Mouse (Mus musculus): ENCODE data around the gene Efhd2. TPM values are rescaled to one million over a fixed set of nuclear protein-coding genes. Genes with fewer than 3 reads are reported as not detected.

Efhd2 gene
- polyA plus RNA-seq (2015; fragmentation: Nextera tagmentation; extraction: Ambion mirVana), result 136 and 138 TPM in 2 replicates

DNA sequence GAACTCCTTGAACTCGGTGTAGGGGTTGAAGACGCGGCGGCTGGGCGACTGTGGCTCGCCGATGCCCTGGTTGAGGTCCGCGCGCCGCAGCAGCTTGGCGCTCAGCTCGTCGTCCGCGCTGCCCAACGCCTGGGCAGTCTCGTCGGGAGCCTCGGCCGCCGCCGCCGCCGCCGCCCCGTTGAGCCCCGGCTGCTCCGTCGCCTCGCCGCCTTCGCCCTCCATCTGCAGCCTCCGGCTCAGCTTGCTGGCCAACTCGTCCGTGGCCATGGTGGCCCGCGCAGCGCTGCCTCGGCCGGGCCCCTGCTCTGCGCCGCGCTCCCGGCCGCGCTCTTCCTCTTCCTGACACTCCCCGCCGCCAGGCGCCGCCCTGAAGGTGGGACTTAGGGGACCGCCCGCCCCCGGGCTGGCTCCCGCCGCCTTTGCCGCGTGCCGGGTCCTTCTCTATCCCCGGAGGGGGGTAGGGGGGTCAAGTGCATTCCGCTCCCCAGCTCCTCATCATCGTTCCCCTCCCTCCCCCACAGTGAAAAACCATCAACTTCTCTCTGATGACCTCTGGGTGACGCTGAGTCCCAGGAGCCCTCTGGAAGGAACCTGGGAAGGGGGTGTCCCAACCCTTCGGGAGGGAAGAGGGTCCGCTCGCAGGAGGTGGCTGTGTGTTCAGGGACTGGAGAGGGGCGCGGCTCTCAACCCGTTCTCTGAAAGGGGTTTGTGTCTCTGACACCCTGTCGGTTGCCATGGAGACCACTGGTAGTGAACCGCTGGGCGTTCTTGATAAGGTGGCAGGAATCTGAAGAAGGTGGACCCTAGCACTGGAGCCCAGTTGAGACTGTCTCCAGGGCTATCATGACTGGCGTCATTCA lies at the start of gene Efhd2:
Efhd2 (minus strand) TSS at position 320 of the 860 bp plus-strand sequence.
- Histone ChIP-seq H3K4me2 (replicated peaks) (peak within 1 kb of the TSS; percentile 95), H3K27ac (peak within 1 kb of the TSS; percentile 62), H3K9ac (peak within 1 kb of the TSS; percentile 88), H3K9me3 (no peaks in the 10 kb centered on the region), H3K27me3 (replicated peaks) (no peaks in the 10 kb centered on the region), H3K4me1 (replicated peaks) (peaks cover 55% of the 10 kb centered on the region), H3K4me3 (replicated peaks) (peak within 1 kb of the TSS; percentile 74), H3K36me3 (no peaks in the 10 kb centered on the region)
- WGBS, result under 1% methylated on average over 73 of the region's 73 CpGs
- ATAC-seq, result peak; percentile 84

DNA sequence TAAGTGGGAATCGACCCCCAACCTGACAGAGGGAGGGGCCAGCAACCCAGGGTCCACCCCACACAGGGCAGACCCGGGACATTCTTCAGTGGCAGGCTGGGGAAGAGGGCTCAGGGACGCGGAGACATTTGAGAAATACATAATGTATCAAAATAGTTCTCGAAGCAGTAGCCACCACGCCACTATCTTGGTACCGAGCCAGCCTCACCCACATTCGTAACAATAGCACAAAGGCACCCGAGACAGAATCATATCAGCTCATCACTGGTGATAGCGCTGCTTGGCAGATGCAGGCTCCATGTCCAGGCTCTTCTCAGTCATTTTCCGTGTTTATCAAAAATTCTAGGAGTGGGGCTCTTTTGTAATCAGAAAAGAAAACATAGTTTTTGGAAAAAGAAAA lies 49.2 kb upstream of the Efhd2 start:
- no peak overlapping the region for H3K4me2 ChIP-seq (replicated peaks)
- H3K36me3 ChIP-seq, result no peaks in the 10 kb centered on the region
- H3K9me3 ChIP-seq, result no peaks in the 10 kb centered on the region
- H3K4me1 ChIP-seq (replicated peaks), result peaks cover 11% of the 10 kb centered on the region; the same call in 1 of the 2 replicates
- H3K27me3 ChIP-seq (replicated peaks), result no peaks in the 10 kb centered on the region
- 72% methylated on average over 11 of the region's 11 CpGs for WGBS
- H3K27ac ChIP-seq, result no peak overlapping the region
- no peak overlapping the region for H3K4me3 ChIP-seq (replicated peaks)
- H3K9ac ChIP-seq, result no peak overlapping the region
- no peak for ATAC-seq

- no peak for ATAC-seq
- 78% methylated on average over 10 of the region's 10 CpGs for WGBS
- no peak overlapping the region for H3K4me3 ChIP-seq (replicated peaks)
- no peak overlapping the region for H3K4me2 ChIP-seq (replicated peaks)
- H3K4me1 ChIP-seq (replicated peaks), result peaks cover 11% of the 10 kb centered on the region; the same call in 1 of the 2 replicates
- no peaks in the 10 kb centered on the region for H3K36me3 ChIP-seq
- no peak overlapping the region for H3K9ac ChIP-seq
- H3K27me3 ChIP-seq (replicated peaks), result no peaks in the 10 kb centered on the region
- H3K9me3 ChIP-seq, result no peaks in the 10 kb centered on the region
- H3K27ac ChIP-seq, result no peak overlapping the region
Measured at GRCm38 (mm10) chr4:141920391-141920790, 45.7 kb upstream of the Efhd2 start.

DNA sequence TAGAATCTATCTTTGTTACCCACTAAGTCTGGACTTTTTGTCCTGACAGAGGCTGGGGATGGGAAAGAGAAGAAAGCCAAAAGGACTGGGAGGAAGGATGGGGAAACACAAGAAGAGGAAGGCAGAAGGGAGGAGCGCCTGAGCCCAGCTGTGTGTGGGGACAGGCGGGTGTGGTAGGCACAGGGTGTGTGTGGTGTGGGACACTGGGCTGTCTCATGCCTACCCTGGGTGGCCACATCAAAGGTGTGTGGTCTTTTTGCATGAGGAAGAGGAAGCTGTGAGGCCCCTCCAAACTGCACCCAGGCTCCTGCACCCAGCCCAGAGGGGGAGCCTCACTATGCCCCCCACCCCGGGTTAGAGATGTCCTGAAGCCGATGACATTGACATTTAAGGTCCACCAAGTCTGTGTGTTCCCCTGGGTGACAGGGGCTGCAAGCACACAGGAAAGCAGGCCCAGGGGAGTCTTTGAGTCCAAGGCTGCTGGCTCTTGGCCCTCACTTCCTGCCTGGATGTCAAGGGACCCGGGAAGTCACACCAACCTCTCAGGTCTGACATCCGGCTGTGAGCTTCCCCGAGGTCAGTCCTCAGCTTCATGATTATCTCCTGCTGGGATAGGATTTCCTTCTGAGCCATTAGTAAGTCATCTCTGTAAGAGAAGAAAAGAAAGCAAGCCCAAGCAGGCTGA lies 43.2 kb upstream of the Efhd2 start:
- no peaks in the 10 kb centered on the region for H3K27me3 ChIP-seq (replicated peaks)
- H3K9me3 ChIP-seq, result no peaks in the 10 kb centered on the region
- WGBS, result 64% methylated on average over 7 of the region's 7 CpGs
- no peak overlapping the region for H3K4me3 ChIP-seq (replicated peaks)
- H3K4me2 ChIP-seq (replicated peaks), result no peak overlapping the region
- H3K36me3 ChIP-seq, result no peaks in the 10 kb centered on the region
- peaks cover 7% of the 10 kb centered on the region for H3K4me1 ChIP-seq (replicated peaks)
- no peak for ATAC-seq
- H3K27ac ChIP-seq, result no peak overlapping the region
- no peak overlapping the region for H3K9ac ChIP-seq

DNA sequence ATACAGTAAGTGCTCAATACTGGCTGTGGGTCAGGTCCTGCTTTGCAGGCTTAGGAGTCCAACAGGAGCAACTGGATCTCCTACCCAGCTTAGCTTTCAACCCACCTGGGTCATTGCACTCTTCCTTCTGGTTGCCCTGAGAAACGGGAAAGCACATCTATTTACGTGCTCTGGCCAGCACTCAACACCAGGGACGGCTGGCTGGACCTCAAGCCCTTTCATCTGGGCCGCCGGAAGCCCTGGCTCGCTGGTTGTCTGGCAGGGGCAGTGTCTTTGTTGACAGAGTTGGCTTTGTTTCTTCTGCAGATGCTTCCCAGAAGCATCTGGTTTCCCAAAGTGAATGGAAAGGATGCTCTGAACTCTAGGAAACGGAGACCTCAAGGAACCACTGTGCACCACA lies 39.3 kb upstream of the Efhd2 start:
- Histone ChIP-seq H3K4me1 (replicated peaks) (no peaks in the 10 kb centered on the region; the same call in 1 of the 2 replicates), H3K4me2 (replicated peaks) (no peak overlapping the region), H3K36me3 (no peaks in the 10 kb centered on the region), H3K9me3 (no peaks in the 10 kb centered on the region), H3K27ac (no peak overlapping the region), H3K27me3 (replicated peaks) (no peaks in the 10 kb centered on the region), H3K9ac (no peak overlapping the region), H3K4me3 (replicated peaks) (no peak overlapping the region)
- 43% methylated on average over 7 of the region's 7 CpGs for WGBS
- no peak for ATAC-seq

- no peak overlapping the region for H3K4me3 ChIP-seq (replicated peaks)
- H3K9me3 ChIP-seq, result no peaks in the 10 kb centered on the region
- peak overlapping the region; percentile 39; the same call in 1 of the 2 replicates for H3K27ac ChIP-seq
- peak; percentile 66; the same call in 1 of the 2 replicates for ATAC-seq
- H3K9ac ChIP-seq, result no peak overlapping the region
- no peaks in the 10 kb centered on the region; the same call in 1 of the 2 replicates for H3K4me1 ChIP-seq (replicated peaks)
- 58% methylated on average over 13 of the region's 13 CpGs for WGBS
- no peak overlapping the region for H3K4me2 ChIP-seq (replicated peaks)
- H3K36me3 ChIP-seq, result no peaks in the 10 kb centered on the region
- H3K27me3 ChIP-seq (replicated peaks), result no peaks in the 10 kb centered on the region
Measured at GRCm38 (mm10) chr4:141913201-141913993, 38.7 kb upstream of the Efhd2 start.

DNA sequence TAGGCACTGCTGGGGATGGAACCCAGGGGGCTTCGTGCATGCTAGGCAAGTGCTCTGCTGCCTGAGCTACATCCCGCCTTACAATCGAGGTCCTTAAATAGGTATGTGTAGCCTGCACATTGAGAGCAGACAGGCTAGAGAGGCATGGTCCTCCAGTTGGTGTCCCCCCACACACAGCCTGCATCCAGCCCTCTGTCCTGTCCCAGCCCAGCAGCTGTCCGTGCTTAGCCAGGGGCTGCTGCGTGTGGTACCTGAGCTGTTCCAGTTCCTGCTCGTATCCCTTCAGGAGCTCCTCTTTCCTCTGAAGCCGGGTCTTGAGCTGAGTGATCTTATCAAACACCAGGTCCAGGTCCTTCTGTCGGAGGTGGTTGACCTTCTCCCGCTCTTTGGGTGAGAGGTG lies 30.0 kb upstream of the Efhd2 start:
- Histone ChIP-seq H3K4me2 (replicated peaks) (no peak overlapping the region), H3K27me3 (replicated peaks) (no peaks in the 10 kb centered on the region), H3K9me3 (no peaks in the 10 kb centered on the region), H3K27ac (no peak overlapping the region), H3K4me1 (replicated peaks) (peaks cover 12% of the 10 kb centered on the region), H3K4me3 (replicated peaks) (no peak overlapping the region), H3K9ac (no peak overlapping the region), H3K36me3 (no peaks in the 10 kb centered on the region)
- 71% methylated on average over 9 of the region's 9 CpGs for WGBS
- no peak for ATAC-seq

DNA sequence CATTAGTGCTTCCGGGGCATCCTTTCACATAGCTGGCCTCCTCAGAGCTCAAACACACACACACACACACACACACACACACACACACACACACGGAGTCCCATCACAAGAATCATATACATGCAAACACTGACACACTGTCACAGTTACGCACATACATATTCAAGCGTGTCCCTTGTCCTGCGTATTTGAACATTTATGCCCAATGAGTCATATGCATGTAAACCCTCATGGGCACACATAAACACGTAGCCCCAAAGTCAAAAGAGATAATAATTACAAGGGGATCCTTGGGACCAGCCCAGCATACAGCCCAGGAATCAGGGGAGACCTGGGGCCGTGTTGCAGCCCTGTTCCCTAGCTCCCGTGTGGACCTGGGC lies 27.7 kb upstream of the Efhd2 start:
- 81% methylated on average over 8 of the region's 8 CpGs for WGBS
- no peak for ATAC-seq
- no peaks in the 10 kb centered on the region for H3K36me3 ChIP-seq

GRCm38 (mm10) chr4:141901711-141902478 lies 27.2 kb upstream of the Efhd2 start:
- H3K9me3 ChIP-seq, result no peaks in the 10 kb centered on the region
- ATAC-seq, result no peak
- no peaks in the 10 kb centered on the region for H3K27me3 ChIP-seq (replicated peaks)
- peaks cover 16% of the 10 kb centered on the region for H3K4me1 ChIP-seq (replicated peaks)
- H3K27ac ChIP-seq, result no peak overlapping the region
- H3K36me3 ChIP-seq, result no peaks in the 10 kb centered on the region
- H3K4me3 ChIP-seq (replicated peaks), result no peak overlapping the region
- H3K4me2 ChIP-seq (replicated peaks), result no peak overlapping the region
- 72% methylated on average over 17 of the region's 17 CpGs for WGBS
- no peak overlapping the region for H3K9ac ChIP-seq

More for the DNA sequence above, 27.7 kb upstream of the Efhd2 start:
- Histone ChIP-seq H3K9me3 (no peaks in the 10 kb centered on the region), H3K4me3 (replicated peaks) (no peak overlapping the region), H3K4me1 (replicated peaks) (peaks cover 15% of the 10 kb centered on the region), H3K4me2 (replicated peaks) (no peak overlapping the region), H3K27me3 (replicated peaks) (no peaks in the 10 kb centered on the region), H3K27ac (no peak overlapping the region), H3K9ac (no peak overlapping the region)

DNA sequence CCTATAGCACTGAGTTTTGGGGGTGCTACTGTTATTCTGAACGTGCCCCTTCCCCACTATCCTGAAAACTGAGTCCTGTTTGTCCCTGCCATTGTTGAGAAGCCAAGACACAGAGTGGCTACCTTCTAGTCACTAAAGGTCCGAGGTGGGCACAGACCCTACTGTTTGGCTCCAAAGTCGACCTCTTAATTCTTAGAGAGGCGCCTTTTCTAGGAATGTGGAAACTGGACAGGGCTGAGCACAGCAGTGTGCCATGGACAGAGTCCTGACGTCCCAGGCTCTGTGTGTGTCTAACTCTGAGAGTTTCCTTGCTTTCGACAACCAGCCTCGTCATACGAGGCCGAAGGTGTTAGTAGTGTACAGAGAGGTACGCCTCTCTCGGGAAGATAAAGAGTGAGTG lies 25.7 kb upstream of the Efhd2 start:
- WGBS, result 64% methylated on average over 11 of the region's 11 CpGs
- Histone ChIP-seq H3K4me1 (replicated peaks) (peaks cover 23% of the 10 kb centered on the region), H3K27ac (peak overlapping the region; percentile 54), H3K4me2 (replicated peaks) (no peak overlapping the region), H3K27me3 (replicated peaks) (no peaks in the 10 kb centered on the region), H3K36me3 (no peaks in the 10 kb centered on the region), H3K9me3 (no peaks in the 10 kb centered on the region), H3K4me3 (replicated peaks) (no peak overlapping the region), H3K9ac (no peak overlapping the region)
- no peak for ATAC-seq

GRCm38 (mm10) chr4:141899936-141900335 lies 25.2 kb upstream of the Efhd2 start:
- H3K4me2 ChIP-seq (replicated peaks), result no peak overlapping the region
- H3K4me3 ChIP-seq (replicated peaks), result no peak overlapping the region
- no peak overlapping the region for H3K9ac ChIP-seq
- peaks cover 23% of the 10 kb centered on the region for H3K4me1 ChIP-seq (replicated peaks)
- ATAC-seq, result peak; percentile 40; the same call in 1 of the 2 replicates
- 27% methylated on average over 8 of the region's 8 CpGs for WGBS
- H3K27ac ChIP-seq, result peak overlapping the region; percentile 72
- no peaks in the 10 kb centered on the region for H3K9me3 ChIP-seq
- H3K36me3 ChIP-seq, result no peaks in the 10 kb centered on the region
- H3K27me3 ChIP-seq (replicated peaks), result no peaks in the 10 kb centered on the region
